Mouse (Mus musculus) lung, postnatal 0 days (tissue): ENCODE results near the gene Rora.

Experiments
- CTCF ChIP-seq: IDR thresholded peaks from 2 replicates; pipeline ENCODE4 v1.5.1; 2016; ENCODE audit warnings: antibody characterized with exemption, mild to moderate bottlenecking
- EP300 ChIP-seq: IDR thresholded peaks from 2 replicates; pipeline ENCODE4 v1.6.1; 2016; ENCODE audit warnings: antibody characterized with exemption, mild to moderate bottlenecking, control low read depth

DNA sequence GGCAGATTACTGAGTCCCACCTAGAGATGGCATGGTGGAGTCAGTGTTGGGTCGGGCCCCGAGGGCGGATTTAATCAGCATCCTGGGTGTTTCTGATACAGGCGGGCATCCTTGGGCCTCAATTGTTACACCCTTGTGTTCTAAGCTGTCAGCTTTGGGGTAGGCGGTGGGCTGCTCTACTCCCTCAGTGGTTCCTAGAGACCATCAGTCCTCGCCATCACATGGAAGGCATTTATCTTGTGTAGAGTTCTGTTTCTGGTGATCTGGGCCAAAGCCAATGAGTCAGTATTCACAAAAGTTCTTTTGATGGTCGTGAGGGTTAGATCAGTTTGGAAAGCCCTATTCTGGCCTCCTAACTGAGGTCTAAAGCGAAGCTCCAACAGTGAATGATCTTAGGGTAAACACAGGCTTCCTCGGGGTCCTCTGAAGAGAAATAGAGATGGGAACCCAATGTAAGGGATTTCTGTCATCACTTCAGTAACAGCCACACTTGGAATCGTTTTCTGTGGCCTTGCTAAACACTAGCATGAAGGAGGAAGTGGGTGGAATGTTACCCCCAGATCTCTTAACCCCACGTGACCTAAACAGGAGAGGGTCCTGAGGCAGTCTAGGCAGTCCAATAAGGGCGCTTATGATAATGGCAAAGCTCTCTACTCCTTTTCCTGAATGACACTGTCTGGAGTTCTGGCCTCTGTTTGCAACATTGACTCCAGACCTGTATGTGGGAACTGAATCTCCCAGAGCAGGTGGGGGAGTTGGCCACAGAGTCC, 645.2 kb downstream of the Rora start:
- TF ChIP-seq CTCF (no peak), EP300 (no peak)
